Mouse (Mus musculus): ENCODE measurements around the gene Pum2. TPM values are rescaled to one million over a fixed set of nuclear protein-coding genes. Genes with fewer than 3 reads are reported as not detected.

Pum2 gene
- total RNA-seq, 2 experiments from 2014 or later, result 133 to 139 TPM

DNA sequence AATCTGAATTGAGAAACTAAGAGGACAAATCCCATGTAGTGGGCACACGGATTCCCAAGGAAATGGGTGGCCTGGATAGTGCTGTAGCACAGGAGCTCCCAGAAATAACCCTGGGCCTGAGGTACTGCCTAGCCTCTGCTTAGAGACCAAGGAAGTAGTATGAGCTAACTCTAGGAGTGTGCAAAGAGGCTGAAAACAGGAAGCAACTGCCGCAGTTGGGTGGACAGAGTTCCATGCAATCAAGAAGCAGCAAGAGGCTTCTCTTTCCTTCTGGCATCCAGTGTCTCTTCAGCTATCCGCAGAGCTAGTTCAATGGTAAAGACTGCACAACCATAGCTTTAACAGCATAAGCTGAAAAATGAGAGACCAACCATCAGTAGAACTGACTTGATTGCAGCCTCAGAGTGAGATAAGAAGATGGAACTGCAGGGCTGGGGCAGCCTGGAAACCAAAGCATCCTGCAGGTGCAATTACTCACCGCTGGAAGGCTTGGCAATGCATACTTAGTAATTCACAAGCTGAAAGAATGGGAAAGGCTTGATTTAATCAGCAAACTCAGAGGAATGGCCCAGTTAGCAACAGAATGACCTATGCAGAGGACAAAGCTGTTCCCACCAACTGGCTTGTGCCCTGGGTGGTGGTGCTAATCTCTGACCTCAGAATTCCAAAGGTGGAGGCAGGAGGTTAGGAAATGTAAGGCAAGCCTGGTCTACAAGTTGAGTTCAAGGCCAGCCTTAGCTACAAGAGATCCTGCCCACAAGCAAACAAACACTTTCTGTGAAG is 6.3 kb upstream of the Pum2 start:
- ATAC-seq (replicated peaks; ENCODE audit: poor library complexity, severe bottlenecking), result peak; percentile 98

DNA sequence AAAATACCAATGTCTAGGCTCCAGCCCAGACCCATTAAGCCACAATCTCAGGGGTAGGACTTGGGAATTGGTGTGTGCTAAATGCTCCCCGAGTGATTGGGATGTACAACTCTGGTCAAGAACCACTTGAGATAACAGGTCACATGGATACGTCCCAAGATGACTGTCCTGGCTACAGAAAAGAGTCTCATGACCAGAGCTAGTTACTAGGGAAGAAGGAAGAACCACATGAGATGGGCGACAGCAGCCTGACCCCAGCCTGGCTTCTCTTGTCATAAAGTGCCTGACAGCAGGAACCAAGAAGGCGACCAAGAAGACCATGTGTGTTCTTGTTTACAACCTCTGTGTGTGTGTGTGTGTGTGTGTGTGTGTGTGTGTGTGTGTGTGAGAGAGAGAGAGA is 4.5 kb upstream of the Pum2 start:
- no peak for ATAC-seq (replicated peaks; ENCODE audit: poor library complexity, severe bottlenecking)

DNA sequence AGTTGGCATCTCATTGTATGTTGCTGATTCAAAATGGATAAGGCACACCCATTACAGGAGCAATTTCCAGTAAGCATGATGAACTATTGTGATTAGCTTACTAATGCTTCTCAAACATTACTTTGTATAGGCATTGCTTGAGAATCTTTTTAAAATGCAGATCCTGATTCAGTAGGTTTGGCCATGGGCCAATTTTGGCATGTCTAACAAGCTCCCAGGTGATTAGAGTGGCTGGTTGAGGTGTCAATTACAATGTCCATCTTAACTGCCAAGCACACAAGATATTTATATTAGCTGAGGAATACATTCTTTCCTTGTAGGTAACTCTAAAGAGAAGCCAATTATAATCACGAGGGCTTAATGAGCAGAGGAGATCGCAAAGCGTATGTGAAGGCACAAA is 4.1 kb upstream of the Pum2 start:
- ATAC-seq (replicated peaks; ENCODE audit: poor library complexity, severe bottlenecking), result no peak

DNA sequence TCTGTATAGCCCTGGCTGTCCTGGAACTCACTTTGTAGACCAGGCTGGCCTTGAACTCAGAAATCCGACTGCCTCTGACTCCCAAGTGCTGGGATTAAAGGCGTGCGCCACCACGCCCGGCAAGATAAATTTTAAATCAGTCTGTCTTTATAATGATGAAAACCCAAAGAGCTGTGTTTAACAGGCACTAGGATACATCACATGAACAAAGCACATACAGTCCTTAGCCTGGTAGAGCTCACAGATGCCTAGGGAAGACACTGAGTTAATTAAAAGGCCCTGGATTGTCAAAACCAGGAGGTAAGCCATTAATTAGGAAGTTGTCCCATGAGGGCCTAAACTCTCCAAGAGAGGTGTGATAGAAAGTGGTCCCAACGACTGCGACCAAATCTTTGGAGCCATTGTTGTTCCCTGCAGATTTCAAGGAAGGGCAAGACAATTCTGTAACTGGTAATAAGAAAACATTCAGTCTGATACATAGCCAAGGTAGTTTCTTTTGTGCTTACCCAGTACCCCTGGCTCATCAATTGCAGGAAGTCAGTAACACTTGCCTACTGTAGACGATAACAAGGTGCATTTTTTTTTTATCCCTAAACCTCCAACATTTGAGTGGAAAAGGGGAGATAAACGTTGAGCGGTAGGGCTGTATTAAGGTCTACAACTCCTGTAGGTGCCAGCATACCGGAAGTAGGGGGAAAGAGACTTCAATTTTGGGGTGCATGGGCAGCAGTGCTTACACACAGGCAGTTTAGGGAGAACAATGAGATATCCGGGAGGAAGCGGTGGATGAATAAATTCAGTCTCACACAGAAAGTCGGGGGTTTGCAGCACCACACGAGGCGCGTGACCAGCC is 587 bp upstream of the Pum2 start:
- no peak; the same call in 1 of the 2 replicates for ATAC-seq (replicated peaks; ENCODE audit: poor library complexity, severe bottlenecking)

DNA sequence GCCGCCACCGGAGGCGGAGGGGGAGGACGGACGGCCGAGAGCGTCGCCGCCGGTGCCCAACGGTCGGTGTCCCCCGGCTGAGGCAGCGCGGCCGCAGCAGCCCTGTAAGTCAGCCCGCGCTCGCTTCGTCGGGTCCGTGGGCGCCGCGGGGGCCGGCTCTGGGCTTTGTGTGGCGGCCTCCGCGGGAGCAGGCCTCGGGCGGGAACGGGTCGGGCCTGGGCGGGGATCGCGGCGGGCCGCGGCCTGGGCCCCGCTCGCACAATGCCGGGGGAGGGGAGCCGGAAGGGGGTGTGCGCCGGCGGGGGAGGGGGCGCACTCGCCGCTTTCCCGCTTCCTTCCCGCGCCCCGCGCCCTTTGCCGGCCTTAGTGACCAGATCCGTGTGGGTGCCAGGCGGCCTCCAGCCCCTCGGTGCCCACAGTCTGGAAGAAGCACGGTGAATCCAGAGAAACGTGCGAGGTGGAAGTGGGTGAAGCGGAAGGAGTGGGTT is 487 bp downstream of the Pum2 start:
- peak; percentile 62 for ATAC-seq (replicated peaks; ENCODE audit: poor library complexity, severe bottlenecking)

DNA sequence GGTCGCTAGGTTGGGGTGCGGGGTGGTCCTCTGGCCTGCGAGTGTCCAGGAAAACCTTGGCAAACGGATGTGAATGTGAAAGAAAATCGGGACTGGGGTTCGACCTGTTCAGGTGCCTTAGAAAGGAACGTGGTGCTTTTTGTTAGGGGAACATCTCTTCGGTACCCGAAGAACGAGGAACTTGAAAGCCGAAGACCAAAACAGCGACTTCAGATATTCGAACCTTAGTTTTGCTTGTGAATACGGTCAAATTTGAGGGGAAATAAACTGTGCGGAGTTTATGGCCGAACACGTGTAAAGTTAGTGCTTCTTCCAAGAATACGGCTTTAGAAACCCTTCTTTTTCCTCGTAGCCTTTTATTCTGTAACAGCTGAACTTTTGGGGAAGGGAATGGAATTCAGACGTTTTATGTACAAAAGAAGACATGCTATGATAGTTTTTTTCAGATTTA is 982 bp downstream of the Pum2 start:
- no peak for ATAC-seq (replicated peaks; ENCODE audit: poor library complexity, severe bottlenecking)

DNA sequence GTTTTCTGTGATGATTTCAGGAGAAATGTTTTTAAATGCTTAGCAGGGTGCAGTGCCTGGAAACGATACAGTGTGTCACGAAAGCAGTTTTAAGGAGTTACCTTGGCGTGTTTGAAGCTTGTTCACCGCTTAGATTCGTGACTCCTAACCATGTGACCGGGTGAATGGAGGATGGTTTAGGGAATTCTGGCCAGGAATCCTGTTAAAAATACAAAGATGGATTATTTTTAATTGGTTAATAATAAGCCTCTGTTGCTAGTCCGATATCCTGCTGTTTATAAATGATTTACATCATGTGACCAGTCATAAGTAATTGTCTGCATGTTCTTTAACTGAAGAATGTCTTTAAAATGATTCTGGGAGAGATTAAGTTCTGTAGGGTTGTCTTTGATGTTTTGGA is 1.4 kb downstream of the Pum2 start:
- no peak for ATAC-seq (replicated peaks; ENCODE audit: poor library complexity, severe bottlenecking)

DNA sequence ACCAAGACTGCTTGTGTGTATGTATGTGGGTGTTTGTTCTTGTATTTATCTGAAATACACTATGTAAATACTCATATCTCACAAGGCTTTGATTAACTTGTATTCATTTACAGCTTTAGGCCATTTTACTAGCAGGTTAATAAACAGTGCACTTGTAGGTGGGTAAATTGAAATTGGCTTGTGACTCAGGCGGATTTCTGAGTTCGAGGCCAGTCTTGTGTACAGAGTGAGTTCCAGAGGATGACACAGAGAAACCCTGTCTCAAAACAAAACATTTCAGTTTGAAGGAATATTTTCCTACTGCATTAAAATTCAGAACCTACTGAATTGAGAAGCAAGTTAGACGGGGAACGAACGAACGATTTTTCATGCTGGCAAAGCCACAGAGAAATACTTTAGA is 2.4 kb downstream of the Pum2 start:
- no peak for ATAC-seq (replicated peaks; ENCODE audit: poor library complexity, severe bottlenecking)

DNA sequence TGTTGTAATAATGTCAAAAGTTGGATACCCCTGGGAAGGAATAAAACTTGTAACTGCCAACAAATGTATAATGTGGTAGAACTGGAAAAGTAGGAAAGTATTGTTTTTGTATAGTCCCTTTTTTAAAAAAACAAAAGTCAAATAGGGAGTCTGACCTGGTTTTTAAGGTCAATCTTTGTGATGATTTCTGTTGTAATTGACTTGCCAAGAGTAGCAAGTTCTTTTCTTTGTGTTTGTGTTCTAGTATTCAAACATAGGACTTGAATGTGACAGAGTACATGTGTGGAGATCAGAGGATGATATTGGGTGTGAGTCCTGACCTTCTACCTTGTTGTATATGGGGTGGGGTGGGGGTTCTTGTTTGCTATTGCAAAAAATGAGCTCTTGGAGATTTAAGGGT is 4.0 kb downstream of the Pum2 start:
- no peak for ATAC-seq (replicated peaks; ENCODE audit: poor library complexity, severe bottlenecking)

DNA sequence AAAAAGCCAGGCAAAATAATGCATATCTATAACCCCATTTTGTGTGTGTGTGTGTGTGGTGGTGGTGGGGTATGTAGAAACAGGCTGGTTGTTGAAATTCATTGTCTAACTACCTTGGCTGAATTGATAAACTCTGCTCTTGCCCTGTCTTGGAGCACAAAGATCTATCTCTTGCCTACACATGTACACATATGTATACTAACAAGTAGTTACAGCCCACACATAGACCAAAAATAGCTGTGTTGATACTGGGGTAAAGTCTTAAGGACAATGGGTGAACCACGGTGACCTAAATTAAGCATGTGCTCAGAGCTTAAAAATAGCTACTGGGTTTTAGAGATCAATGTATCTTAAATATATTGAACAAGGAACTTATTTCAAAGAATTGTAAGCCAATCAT is 10.3 kb downstream of the Pum2 start:
- ATAC-seq (replicated peaks; ENCODE audit: poor library complexity, severe bottlenecking), result no peak

DNA sequence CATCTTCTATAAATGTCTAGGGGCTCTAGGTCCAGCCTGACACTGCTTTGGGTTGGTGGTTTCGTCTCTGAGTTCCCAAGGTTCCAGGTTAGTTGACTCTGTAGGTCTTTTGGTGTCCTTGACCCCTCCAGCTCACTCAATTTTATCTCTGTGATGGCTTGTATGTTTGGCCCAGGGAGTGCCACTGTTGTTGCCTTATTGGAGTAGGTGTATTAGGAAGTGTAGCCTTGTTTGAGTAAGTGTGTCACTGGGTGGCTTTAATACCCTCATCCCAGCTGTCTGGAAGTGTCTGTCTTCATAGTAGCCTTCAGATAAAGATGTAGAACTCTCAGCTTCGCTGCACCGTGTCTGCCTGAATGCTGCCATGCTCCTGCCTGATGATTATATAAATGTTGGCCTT is 11.1 kb downstream of the Pum2 start:
- no peak for ATAC-seq (replicated peaks; ENCODE audit: poor library complexity, severe bottlenecking)

DNA sequence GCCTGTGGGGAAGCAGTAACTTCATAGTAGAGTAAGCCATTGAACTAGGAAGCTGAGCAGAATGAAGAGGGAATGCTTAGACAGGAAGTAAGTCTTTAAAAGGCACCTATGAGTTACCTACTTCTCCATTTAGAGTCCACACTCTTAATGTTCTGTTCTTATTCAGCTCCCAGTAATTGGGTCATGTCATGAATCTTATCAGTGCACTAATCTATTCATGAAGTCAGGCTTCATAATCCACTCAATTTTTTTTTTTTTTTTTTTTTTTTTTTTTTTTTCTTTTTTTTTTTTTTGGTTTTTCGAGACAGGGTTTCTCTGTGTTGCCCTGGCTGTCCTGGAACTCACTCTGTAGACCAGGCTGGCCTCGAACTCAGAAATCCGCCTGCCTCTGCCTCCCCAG is 15.9 kb downstream of the Pum2 start:
- ATAC-seq (replicated peaks; ENCODE audit: poor library complexity, severe bottlenecking), result 0 out of 2 replicates have a peak, but pooled peaks have one; percentile 42

DNA sequence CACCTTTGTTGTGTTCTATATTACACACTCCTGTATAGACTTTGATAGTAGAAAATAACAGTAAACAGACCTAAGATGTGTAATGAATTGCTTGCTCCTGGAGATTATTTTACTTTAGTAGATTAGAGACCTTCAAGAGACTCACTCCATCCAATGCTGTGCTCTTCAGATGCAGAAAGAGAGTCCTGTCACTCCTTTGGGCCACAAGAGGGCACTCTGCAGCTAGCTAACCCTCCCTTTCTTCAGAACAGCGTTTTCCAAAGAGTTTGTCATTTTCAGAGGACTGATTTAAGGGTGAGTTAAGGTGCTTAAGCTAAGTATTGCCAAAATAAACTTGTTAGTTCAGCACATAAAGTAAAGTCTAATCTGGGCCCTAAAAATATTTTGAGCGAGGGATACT is 25.0 kb downstream of the Pum2 start:
- ATAC-seq (replicated peaks; ENCODE audit: poor library complexity, severe bottlenecking), result peak; percentile 59; the same call in 1 of the 2 replicates

DNA sequence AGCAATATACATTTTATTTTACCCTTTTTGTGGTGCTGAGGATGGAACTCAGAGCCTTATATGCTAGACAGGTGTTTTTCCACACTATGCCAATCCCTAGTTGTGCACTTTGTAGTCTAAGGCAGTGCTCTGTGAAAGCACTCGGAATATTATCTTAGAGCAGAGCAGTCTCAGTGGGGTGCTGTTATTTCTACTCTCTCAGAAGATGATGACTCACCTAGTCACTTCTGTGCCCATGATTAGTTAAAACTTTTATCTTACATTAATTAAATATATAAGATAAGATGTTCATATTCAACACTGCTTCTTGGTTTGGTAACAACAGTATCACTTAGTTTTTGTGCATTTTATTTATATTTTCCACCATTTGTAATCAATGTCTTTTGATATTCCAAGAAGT is 30.1 kb downstream of the Pum2 start:
- no peak for ATAC-seq (replicated peaks; ENCODE audit: poor library complexity, severe bottlenecking)

DNA sequence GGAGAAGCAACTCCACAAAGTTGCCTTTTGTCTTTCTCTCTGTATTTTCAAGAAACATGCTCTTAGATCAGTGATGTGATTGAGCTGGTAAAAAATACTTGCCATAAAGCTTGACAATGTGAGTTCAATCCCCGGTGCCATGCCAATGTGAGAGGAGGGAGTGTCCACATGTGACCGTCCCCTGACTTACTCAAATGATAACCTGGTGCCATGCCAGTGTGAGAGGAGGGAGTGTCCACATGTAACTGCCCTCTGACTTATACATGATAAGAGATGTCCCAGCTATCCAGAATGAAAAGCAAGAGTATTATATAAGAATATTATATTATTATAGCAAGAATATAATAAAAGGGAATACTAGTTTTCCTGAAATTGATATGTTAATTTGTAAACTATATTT is 34.9 kb downstream of the Pum2 start:
- no peak for ATAC-seq (replicated peaks; ENCODE audit: poor library complexity, severe bottlenecking)

DNA sequence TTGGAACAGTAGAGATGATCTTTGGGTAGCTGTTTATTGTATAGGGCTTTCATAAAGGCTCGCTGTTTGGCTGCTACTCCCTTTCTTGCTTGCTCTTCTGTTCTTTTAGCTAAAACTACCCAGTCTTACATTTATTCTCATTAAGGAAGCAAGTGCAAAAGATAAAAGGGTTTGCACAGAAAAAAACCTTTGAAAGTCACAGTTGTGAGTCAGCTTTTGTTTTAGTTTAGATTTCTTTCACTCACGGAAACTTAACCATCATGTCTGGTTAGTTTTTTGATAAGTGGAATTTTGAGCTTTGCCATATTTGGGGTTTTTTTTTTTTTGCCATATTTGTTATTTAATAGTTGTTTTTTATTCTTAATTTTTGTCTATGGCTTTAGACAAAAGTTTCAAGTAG is 38.7 kb downstream of the Pum2 start:
- no peak for ATAC-seq (replicated peaks; ENCODE audit: poor library complexity, severe bottlenecking)

DNA sequence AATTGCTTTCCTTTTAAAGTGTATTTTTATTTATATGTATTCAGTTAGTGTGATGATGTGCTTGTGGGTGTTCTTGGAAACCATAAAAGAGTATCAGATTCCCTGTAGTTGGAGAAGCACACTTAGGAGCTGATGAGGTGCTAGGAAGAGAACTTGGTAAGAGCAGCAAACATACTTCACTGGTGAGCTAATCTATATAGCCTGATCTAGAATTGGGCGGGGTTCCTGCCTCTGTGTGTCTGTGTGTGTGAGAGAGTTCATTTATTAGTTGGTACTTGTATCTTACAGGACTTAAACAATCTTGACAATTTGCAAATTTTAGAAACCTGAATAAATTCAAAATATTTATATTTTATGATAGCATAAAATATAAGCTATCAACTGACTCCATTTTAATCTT is 42.2 kb downstream of the Pum2 start:
- ATAC-seq (replicated peaks; ENCODE audit: poor library complexity, severe bottlenecking), result no peak

DNA sequence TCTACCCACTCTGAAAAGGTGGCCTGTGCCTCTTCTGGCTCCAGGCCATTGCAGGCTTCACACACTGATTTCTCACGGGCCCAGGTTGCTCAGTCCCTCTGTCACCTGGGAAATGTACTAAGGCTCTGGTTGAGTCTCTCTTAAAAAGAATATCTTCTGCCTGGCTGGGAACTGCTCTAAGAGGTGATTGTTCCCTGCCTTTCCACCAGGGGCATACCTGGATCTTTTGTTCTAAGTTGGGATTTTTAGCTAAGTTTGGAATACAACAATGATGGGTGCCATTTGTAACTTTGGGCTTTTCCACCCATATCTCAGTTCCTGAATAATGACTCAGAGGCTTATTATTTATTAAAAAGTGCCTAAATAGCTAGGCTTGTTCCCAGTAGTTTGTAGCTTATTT is 53.0 kb downstream of the Pum2 start:
- ATAC-seq (replicated peaks; ENCODE audit: poor library complexity, severe bottlenecking), result no peak

DNA sequence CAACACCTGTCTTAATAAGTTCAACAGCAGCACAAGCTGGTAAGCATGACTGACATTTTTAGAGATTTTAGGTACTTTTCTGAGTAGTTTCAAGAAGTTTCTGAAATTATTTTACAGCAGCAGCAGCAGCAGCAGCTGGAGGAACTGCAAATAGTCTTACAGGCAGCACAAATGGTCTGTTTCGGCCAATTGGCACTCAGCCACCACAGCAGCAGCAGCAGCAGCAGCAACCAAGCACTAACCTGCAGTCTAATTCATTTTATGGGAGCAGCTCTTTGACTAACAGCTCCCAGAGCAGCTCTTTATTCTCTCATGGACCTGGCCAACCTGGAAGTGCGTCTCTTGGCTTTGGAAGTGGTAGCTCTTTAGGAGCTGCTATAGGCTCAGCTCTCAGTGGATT is 54.8 kb downstream of the Pum2 start:
- ATAC-seq (replicated peaks; ENCODE audit: poor library complexity, severe bottlenecking), result no peak

DNA sequence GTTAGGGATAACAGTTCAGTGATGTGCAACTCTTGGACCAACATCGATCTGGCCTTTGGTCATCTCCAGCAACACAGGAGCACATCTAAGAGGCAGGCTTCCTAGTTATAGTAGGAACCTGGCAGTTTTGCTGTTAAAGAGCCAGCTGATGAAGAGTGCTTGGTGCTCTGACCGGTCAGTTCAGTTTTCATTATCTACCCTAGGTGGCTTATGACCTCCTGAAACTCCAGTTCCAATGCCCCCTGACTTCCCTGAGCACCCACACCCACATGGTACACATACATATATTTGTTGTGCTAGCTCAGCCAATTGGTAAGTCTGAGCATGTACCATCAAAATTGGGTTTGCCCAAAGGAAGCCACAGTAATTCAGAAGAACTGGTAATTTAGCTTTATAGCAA is 79.7 kb downstream of the Pum2 start:
- ATAC-seq (replicated peaks; ENCODE audit: poor library complexity, severe bottlenecking), result no peak

DNA sequence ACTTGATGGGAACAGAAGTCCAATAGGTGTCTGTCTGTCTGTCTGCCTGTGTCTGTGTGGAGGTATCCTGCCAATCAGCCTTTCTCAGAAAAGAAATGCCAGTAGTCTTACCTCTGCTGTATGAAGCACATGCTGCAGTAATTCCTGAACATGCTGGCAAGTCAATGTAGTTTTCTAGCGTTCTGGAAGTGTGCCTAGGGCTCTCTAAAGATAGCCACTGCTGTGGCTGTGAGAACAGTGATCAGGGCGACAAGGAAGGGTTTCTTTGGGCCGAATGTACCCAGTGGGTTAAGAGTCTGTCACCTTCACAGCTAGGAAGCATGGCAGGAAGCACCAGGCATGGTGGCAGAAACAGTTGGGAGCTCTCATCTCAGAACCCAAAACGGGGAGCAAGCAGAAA is 80.2 kb downstream of the Pum2 start:
- ATAC-seq (replicated peaks; ENCODE audit: poor library complexity, severe bottlenecking), result no peak
